Mouse (Mus musculus): Measurements from ENCODE around the gene Spint2.

- no peak for TF ChIP-seq CTCF (IDR thresholded peaks at IDR 0.05; ENCODE audit: low read depth)
- TF ChIP-seq EP300 (IDR thresholded peaks at IDR 0.05; ENCODE audit: low read depth) = no peak
Measured at GRCm38 (mm10) chr7:29306108-29306507, 24.4 kb upstream of the Spint2 start.
